Mouse (Mus musculus) small intestine, adult 10 weeks (tissue): ENCODE results near the gene Fam118b. TPM values are rescaled to one million over a fixed set of nuclear protein-coding genes. Genes with fewer than 3 reads are reported as not detected.

ENCODE experiments used
- polyA plus RNA-seq: library from polyadenylated mRNA; stranded (reverse); fragments of 350-450 nt; fragmentation: Illumina TruSeq; extraction: RNeasy Lipid Tissue Mini Kit (QIAGEN cat#74804); gene quantifications from one replicate; pipeline ENCODE4 v1.2.3, GENCODE M21; 2014; ENCODE audit warnings: low replicate concordance

The Fam118b gene
- polyA plus RNA-seq: 24.2 TPM

DNA sequence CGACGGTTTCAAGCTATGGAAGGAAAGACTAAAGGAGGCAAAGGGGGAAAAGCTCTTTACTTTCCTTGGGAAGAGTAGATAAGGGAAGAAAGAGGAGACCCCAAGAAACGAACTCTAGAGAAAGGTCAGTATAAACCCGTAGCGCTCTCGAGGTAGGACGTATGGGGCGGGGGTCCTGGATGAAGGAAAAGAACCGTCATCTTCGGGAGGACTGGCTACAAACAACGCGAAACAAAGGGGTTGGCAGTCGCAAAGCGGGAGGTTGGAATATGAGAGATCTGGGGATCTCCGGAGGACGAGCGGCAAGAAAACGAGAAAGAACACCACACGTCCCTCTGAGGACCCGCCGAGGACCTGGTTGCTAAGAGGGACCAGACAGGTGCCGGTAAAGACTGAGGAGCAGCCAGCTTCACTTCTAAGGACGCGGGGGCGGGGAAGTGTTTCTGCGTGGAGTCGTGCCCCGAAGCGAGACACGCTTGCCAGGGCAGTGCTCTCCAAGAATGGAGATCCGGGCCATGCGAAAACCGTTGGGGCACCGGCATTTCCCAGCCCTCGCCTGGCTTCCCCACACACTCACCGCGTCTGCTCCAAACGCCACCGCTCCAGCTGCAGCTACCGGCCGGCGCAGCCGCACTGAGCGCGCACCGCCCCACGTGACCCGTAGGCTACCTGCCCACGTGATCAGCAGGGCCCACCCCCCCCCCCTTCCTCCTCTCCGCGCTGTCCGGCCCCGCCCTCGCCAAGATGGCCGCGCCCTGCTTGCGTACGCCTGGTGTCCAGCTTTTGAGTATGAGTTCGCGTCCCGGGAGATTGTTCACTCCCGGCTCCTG is at the start of gene Fam118b, which contains the start of gene Rpusd4:
Gene Fam118b, minus strand, starts transcription at position 660 of the 830 bp plus-strand sequence.
Gene Rpusd4, plus strand, starts transcription at position 720 of the 830 bp plus-strand sequence.

DNA sequence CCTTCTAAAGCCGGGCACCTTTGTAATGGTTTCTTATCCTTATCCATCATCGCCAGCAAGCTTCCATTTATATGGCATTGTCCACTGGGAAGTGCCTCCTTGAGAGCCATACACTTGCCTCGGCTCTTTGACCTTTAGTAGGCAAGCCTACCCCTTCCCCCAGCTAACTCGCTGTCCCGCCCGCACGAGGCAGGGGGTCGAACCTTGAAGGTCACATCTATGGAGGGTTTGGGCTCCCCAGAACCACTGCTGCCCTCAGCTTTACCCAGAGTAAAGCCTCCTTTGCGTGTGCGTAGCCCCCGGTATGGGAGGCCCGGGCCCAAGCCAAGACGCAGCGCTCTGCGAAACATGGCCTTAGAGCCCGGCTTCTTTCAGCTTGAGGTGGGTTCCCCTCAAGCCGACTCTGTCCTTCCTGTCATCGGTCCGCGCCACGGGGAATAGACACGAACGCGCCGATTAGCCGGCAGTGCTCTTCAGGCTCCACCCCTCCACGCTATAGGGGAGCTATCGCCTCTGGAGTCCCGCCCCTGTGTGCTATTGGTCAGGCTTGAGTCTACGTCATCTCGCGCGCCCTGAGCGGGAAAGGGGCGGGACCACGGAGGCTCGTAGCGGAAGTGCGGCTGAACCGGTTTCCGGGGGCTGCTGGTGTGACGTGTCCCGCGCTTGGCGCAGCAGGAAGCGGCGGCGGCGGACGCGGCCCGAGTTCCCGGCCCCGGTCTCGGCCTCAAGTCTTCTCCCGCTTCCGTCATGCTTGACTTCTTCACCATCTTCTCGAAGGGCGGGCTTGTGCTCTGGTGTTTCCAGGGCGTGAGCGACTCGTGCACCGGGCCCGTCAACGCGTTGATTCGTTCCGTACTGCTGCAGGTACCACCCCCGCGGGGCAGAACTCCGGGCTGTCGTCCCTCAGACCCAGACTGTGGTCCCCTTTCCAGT is 56.8 kb downstream of the Fam118b start, which contains the start of gene Foxred1:
Gene Foxred1, minus strand, starts transcription at position 514 of the 933 bp plus-strand sequence.

DNA sequence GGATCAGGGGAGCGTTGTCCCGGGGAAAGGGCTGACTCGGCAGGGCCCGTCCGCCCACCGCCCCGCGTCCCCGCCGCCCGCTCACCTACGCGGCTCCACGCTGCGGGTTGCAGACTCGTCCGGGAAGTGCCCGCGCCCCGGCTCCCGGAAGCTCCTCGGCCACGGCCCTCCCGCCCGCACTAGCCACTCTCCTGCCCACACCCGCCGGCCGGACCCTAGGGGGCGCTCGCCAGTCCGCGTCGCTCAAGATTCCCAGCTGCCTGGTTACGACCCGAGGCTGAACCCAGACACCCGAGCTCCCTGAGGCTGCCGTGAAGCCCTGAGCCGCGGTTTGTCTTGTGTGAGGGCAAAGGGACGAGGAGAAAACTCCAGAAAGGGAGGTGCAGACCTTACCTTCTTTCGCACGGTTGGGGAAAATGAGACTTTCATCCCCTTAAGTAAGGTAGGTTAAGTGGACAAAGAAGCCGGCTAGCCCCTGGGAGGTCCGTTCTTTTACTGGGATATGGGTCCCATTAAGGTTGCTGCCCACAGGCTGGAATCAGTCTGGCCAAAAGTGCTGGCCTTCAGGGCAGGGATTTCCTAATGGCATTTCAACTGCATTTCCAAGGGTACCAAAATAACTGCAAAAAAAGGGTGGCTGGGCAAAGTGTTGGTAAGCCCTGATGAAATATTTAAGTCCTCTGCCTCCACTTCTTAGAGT is 67.7 kb downstream of the Fam118b start, which contains the start of the genes Srpr and Tirap:
Gene Srpr, plus strand, starts transcription at position 404 of the 700 bp plus-strand sequence.
Gene Tirap, minus strand, starts transcription at position 520 of the 700 bp plus-strand sequence.

DNA sequence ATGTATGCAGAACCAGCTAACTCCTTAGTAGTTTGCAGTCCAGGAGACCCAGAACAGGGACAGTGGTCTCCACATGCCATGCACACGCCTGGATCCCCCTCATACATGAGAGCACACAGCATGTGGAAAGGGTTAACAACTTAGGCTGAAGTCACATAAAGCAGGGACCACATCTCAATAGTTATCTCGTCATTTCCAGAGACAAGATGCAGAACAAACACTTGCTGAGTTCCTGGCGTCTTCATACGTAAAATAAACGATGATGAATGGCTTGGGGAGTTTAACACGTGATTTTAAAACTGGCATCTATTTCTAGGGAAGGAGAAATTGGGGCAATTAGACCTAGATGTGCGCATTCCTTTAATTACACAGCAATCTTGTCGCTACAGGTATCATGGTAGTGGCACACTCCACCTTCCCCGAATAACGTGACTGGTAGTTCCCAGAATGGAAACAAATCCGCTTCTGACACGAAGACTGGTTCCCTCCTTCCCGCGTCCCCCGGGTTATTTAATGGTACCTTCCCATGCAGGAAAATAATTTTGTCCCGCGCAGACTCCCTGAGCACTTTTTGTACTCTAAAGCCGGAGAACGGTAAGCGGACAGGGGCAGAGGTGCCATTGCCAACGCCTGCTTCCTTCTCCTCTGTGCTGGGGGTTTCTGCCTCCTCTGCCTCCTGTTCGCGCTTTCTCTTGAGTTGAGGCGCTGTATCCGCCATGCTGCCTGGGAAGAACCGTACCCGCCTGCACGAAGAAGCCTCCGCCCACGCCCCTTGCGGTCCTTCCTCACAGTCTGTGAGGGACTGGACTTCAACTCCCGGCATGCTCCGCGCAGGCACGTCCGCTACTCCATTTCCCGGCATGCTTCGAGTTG is 92.1 kb downstream of the Fam118b start, which contains the start of gene Dcps:
Gene Dcps, minus strand, starts transcription at position 811 of the 873 bp plus-strand sequence.

Other genes starting within 250 kb of the Fam118b start
- gene St3gal4, start 148.5 kb downstream of the Fam118b start, polyA plus RNA-seq: 1,339 TPM
- 4.5 TPM for gene Dcps, start 91.7 kb downstream of the Fam118b start, polyA plus RNA-seq
- gene Srpr, start 67.6 kb downstream of the Fam118b start, polyA plus RNA-seq: 141 TPM
- 9.1 TPM for gene Tirap, start 67.5 kb downstream of the Fam118b start, polyA plus RNA-seq
- gene Foxred1, start 56.8 kb downstream of the Fam118b start, polyA plus RNA-seq: 15.3 TPM
- 1.7 TPM for gene Rpusd4, start 60 bp upstream of the Fam118b start, polyA plus RNA-seq
- 3.2 TPM for gene Cdon, start 153.3 kb upstream of the Fam118b start, polyA plus RNA-seq